Mouse (Mus musculus) heart, adult 11 months (tissue): ENCODE results near the gene Syt16.

Experiments
- DNase-seq: peaks from one replicate; pipeline ENCODE4 v3.0.0; 2022

Gene Syt16

GRCm38 (mm10) chr12:74232845-74233244, 235.4 kb downstream of the Syt16 start:
- DNase-seq: no peak

- DNase-seq: no peak
Observed at GRCm38 (mm10) chr12:74236191-74236590, 238.7 kb downstream of the Syt16 start.

GRCm38 (mm10) chr12:74238056-74238455, 240.6 kb downstream of the Syt16 start:
- no peak for DNase-seq

GRCm38 (mm10) chr12:74238806-74239205, 241.3 kb downstream of the Syt16 start:
- DNase-seq: no peak

- peak; percentile 40 for DNase-seq
Observed at GRCm38 (mm10) chr12:74264846-74265245, 267.4 kb downstream of the Syt16 start.

- DNase-seq: no peak
Observed at GRCm38 (mm10) chr12:74267049-74267448, 269.6 kb downstream of the Syt16 start.

GRCm38 (mm10) chr12:74268644-74269285, 271.3 kb downstream of the Syt16 start:
- no peak for DNase-seq

GRCm38 (mm10) chr12:74272545-74272944, 275.1 kb downstream of the Syt16 start:
- peak; percentile 66 for DNase-seq

GRCm38 (mm10) chr12:74277265-74277664, 279.8 kb downstream of the Syt16 start:
- DNase-seq: peak; percentile 8

GRCm38 (mm10) chr12:74281403-74281802, 283.9 kb downstream of the Syt16 start:
- DNase-seq: no peak

- peak; percentile 73 for DNase-seq
Observed at GRCm38 (mm10) chr12:74282846-74283245, 285.4 kb downstream of the Syt16 start.

GRCm38 (mm10) chr12:74284020-74284684, 286.7 kb downstream of the Syt16 start:
- peak; percentile 93 for DNase-seq

GRCm38 (mm10) chr12:74284685-74285054, 287.2 kb downstream of the Syt16 start:
- peak; percentile 73 for DNase-seq

- peak; percentile 61 for DNase-seq
Observed at GRCm38 (mm10) chr12:74290983-74291382, 293.5 kb downstream of the Syt16 start.

GRCm38 (mm10) chr12:74293624-74294023, 296.2 kb downstream of the Syt16 start:
- DNase-seq: peak; percentile 44

GRCm38 (mm10) chr12:74296374-74296773, 298.9 kb downstream of the Syt16 start:
- peak; percentile 22 for DNase-seq

GRCm38 (mm10) chr12:74301559-74301958, 304.1 kb downstream of the Syt16 start:
- no peak for DNase-seq

- peak; percentile 76 for DNase-seq
Observed at GRCm38 (mm10) chr12:74303418-74304294, 306.2 kb downstream of the Syt16 start.

GRCm38 (mm10) chr12:74312611-74313010, 315.1 kb downstream of the Syt16 start:
- peak; percentile 69 for DNase-seq

GRCm38 (mm10) chr12:74315221-74315620, 317.8 kb downstream of the Syt16 start:
- DNase-seq: peak; percentile 64

- DNase-seq: peak; percentile 88
Observed at GRCm38 (mm10) chr12:74316344-74316973, 319.0 kb downstream of the Syt16 start, which contains the start of gene Gm11042. Gm11042 (minus strand) TSS chr12:74316394.

- peak; percentile 95 for DNase-seq
Observed at GRCm38 (mm10) chr12:74316989-74317759, 319.7 kb downstream of the Syt16 start.
